Mouse (Mus musculus) stomach, postnatal 0 days (tissue): Measurements from ENCODE around the gene Psmd2.

Experiments
- CTCF ChIP-seq: IDR thresholded peaks from 2 replicates; pipeline ENCODE4 v1.5.1; 2016; ENCODE audit warnings: antibody characterized with exemption, low read depth, mild to moderate bottlenecking, moderate library complexity
- EP300 ChIP-seq: optimal IDR thresholded peaks from 2 replicates; pipeline ENCODE3; 2016; ENCODE audit warnings: antibody characterized with exemption

DNA sequence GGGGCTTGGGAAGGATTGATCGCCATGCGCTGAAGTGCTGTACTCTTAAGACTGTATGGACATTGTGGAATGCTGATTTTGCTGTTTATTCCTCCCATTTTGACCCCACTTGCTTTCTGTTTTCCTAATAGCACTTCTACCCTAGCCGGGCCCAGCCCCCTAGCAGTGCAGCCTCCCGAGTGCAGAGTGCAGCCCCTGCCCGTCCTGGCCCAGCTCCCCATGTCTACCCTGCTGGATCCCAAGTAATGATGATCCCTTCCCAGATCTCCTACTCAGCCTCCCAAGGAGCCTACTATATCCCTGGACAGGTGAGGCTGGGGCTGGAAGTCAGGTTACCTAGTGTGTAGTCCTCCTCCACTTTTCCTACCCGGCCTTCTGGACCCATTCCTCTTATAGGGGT, 23.8 kb downstream of the Psmd2 start:
- no peak for TF ChIP-seq EP300
- TF ChIP-seq CTCF: no peak
